Mouse (Mus musculus): ENCODE data around the gene Sap30bp. TPM values are rescaled to one million over a fixed set of nuclear protein-coding genes. Genes with fewer than 3 reads are reported as not detected.

Sap30bp gene
- polyA plus RNA-seq, 1 experiment from 2014 or later: 49.8 TPM

- H3K9me3 ChIP-seq (replicated peaks; ENCODE audit: control insufficient read depth, low read length): no peaks in the 10 kb centered on the region
- H3K4me2 ChIP-seq (ENCODE audit: low read depth, low read length): no peak overlapping the region
- H3K4me3 ChIP-seq (ENCODE audit: low read depth, low read length): no peak overlapping the region
- no peak overlapping the region for H3K9ac ChIP-seq (replicated peaks; ENCODE audit: low read length)
- DNase-seq (ENCODE audit: low spot score): no peak
- no peak for ATAC-seq (replicated peaks; ENCODE audit: insufficient number of reproducible peaks, low FRiP score, low TSS enrichment, low read depth)
- no peaks in the 10 kb centered on the region for H3K27me3 ChIP-seq (ENCODE audit: control insufficient read depth, insufficient read depth, low read length)
- WGBS: 87% methylated on average over 5 of the region's 5 CpGs
- H3K27ac ChIP-seq (replicated peaks; ENCODE audit: low read depth, low read length): no peak overlapping the region
- peaks cover 5% of the 10 kb centered on the region for H3K36me3 ChIP-seq (replicated peaks; ENCODE audit: control insufficient read depth, insufficient read depth, low read depth, low read length)
- H3K4me1 ChIP-seq (ENCODE audit: control insufficient read depth, insufficient read depth, low read length): no peaks in the 10 kb centered on the region
Measured at GRCm38 (mm10) chr11:115954712-115955111, 21.6 kb downstream of the Sap30bp start.

- peaks cover 5% of the 10 kb centered on the region for H3K36me3 ChIP-seq (replicated peaks; ENCODE audit: control insufficient read depth, insufficient read depth, low read depth, low read length)
- no peaks in the 10 kb centered on the region for H3K9me3 ChIP-seq (replicated peaks; ENCODE audit: control insufficient read depth, low read length)
Measured at GRCm38 (mm10) chr11:115955195-115955858, 22.2 kb downstream of the Sap30bp start.

GRCm38 (mm10) chr11:115956453-115956852, 23.4 kb downstream of the Sap30bp start:
- Histone ChIP-seq H3K4me3 (ENCODE audit: low read depth, low read length) (no peak overlapping the region), H3K9ac (replicated peaks; ENCODE audit: low read length) (no peak overlapping the region), H3K27me3 (ENCODE audit: control insufficient read depth, insufficient read depth, low read length) (no peaks in the 10 kb centered on the region), H3K9me3 (replicated peaks; ENCODE audit: control insufficient read depth, low read length) (no peaks in the 10 kb centered on the region), H3K4me2 (ENCODE audit: low read depth, low read length) (no peak overlapping the region), H3K27ac (replicated peaks; ENCODE audit: low read depth, low read length) (no peak overlapping the region), H3K4me1 (ENCODE audit: control insufficient read depth, insufficient read depth, low read length) (no peaks in the 10 kb centered on the region), H3K36me3 (replicated peaks; ENCODE audit: control insufficient read depth, insufficient read depth, low read depth, low read length) (peaks cover 7% of the 10 kb centered on the region)
- peak; percentile 65; the same call in 1 of the 2 replicates for ATAC-seq (replicated peaks; ENCODE audit: insufficient number of reproducible peaks, low FRiP score, low TSS enrichment, low read depth)
- 19% methylated on average over 4 of the region's 4 CpGs for WGBS
- DNase-seq (ENCODE audit: low spot score): peak; percentile 62

More at GRCm38 (mm10) chr11:115955195-115955858, 22.2 kb downstream of the Sap30bp start:
- Histone ChIP-seq H3K4me1 (ENCODE audit: control insufficient read depth, insufficient read depth, low read length) (no peaks in the 10 kb centered on the region), H3K9ac (replicated peaks; ENCODE audit: low read length) (no peak overlapping the region), H3K27ac (replicated peaks; ENCODE audit: low read depth, low read length) (no peak overlapping the region), H3K4me3 (ENCODE audit: low read depth, low read length) (no peak overlapping the region), H3K27me3 (ENCODE audit: control insufficient read depth, insufficient read depth, low read length) (no peaks in the 10 kb centered on the region), H3K4me2 (ENCODE audit: low read depth, low read length) (no peak overlapping the region)
- 49% methylated on average over 10 of the region's 10 CpGs for WGBS
- DNase-seq (ENCODE audit: low spot score) (no peak), ATAC-seq (replicated peaks; ENCODE audit: insufficient number of reproducible peaks, low FRiP score, low TSS enrichment, low read depth) (no peak)

- WGBS: 58% methylated on average over 7 of the region's 7 CpGs
- Histone ChIP-seq H3K27ac (replicated peaks; ENCODE audit: low read depth, low read length) (no peak overlapping the region), H3K4me3 (ENCODE audit: low read depth, low read length) (no peak overlapping the region), H3K9me3 (replicated peaks; ENCODE audit: control insufficient read depth, low read length) (no peaks in the 10 kb centered on the region), H3K4me2 (ENCODE audit: low read depth, low read length) (no peak overlapping the region), H3K36me3 (replicated peaks; ENCODE audit: control insufficient read depth, insufficient read depth, low read depth, low read length) (peaks cover 10% of the 10 kb centered on the region), H3K4me1 (ENCODE audit: control insufficient read depth, insufficient read depth, low read length) (no peaks in the 10 kb centered on the region), H3K9ac (replicated peaks; ENCODE audit: low read length) (no peak overlapping the region), H3K27me3 (ENCODE audit: control insufficient read depth, insufficient read depth, low read length) (no peaks in the 10 kb centered on the region)
- DNase-seq (ENCODE audit: low spot score) (no peak), ATAC-seq (replicated peaks; ENCODE audit: insufficient number of reproducible peaks, low FRiP score, low TSS enrichment, low read depth) (no peak)
Measured at GRCm38 (mm10) chr11:115957971-115958370, 24.9 kb downstream of the Sap30bp start.

GRCm38 (mm10) chr11:115959018-115959417, 25.9 kb downstream of the Sap30bp start:
- no peak for ATAC-seq (replicated peaks; ENCODE audit: insufficient number of reproducible peaks, low FRiP score, low TSS enrichment, low read depth)
- H3K36me3 ChIP-seq (replicated peaks; ENCODE audit: control insufficient read depth, insufficient read depth, low read depth, low read length): peaks cover 10% of the 10 kb centered on the region
- 97% methylated on average over 9 of the region's 9 CpGs for WGBS
- H3K4me3 ChIP-seq (ENCODE audit: low read depth, low read length): no peak overlapping the region
- no peak overlapping the region for H3K4me2 ChIP-seq (ENCODE audit: low read depth, low read length)
- no peak overlapping the region for H3K27ac ChIP-seq (replicated peaks; ENCODE audit: low read depth, low read length)
- H3K9ac ChIP-seq (replicated peaks; ENCODE audit: low read length): no peak overlapping the region
- H3K27me3 ChIP-seq (ENCODE audit: control insufficient read depth, insufficient read depth, low read length): no peaks in the 10 kb centered on the region
- no peak for DNase-seq (ENCODE audit: low spot score)
- no peaks in the 10 kb centered on the region for H3K4me1 ChIP-seq (ENCODE audit: control insufficient read depth, insufficient read depth, low read length)
- H3K9me3 ChIP-seq (replicated peaks; ENCODE audit: control insufficient read depth, low read length): no peaks in the 10 kb centered on the region

GRCm38 (mm10) chr11:115962651-115963412, 29.8 kb downstream of the Sap30bp start:
- Histone ChIP-seq H3K27me3 (ENCODE audit: control insufficient read depth, insufficient read depth, low read length) (no peaks in the 10 kb centered on the region), H3K36me3 (replicated peaks; ENCODE audit: control insufficient read depth, insufficient read depth, low read depth, low read length) (peaks cover 12% of the 10 kb centered on the region), H3K4me1 (ENCODE audit: control insufficient read depth, insufficient read depth, low read length) (no peaks in the 10 kb centered on the region), H3K27ac (replicated peaks; ENCODE audit: low read depth, low read length) (no peak overlapping the region), H3K9ac (replicated peaks; ENCODE audit: low read length) (no peak overlapping the region), H3K4me2 (ENCODE audit: low read depth, low read length) (no peak overlapping the region), H3K9me3 (replicated peaks; ENCODE audit: control insufficient read depth, low read length) (no peaks in the 10 kb centered on the region), H3K4me3 (ENCODE audit: low read depth, low read length) (no peak overlapping the region)
- DNase-seq (ENCODE audit: low spot score): no peak
- 93% methylated on average over 9 of the region's 9 CpGs for WGBS
- no peak for ATAC-seq (replicated peaks; ENCODE audit: insufficient number of reproducible peaks, low FRiP score, low TSS enrichment, low read depth)

GRCm38 (mm10) chr11:115964977-115965604, 32.0 kb downstream of the Sap30bp start:
- Histone ChIP-seq H3K4me1 (ENCODE audit: control insufficient read depth, insufficient read depth, low read length) (no peaks in the 10 kb centered on the region), H3K27ac (replicated peaks; ENCODE audit: low read depth, low read length) (no peak overlapping the region), H3K4me2 (ENCODE audit: low read depth, low read length) (no peak overlapping the region), H3K9ac (replicated peaks; ENCODE audit: low read length) (no peak overlapping the region), H3K27me3 (ENCODE audit: control insufficient read depth, insufficient read depth, low read length) (no peaks in the 10 kb centered on the region), H3K36me3 (replicated peaks; ENCODE audit: control insufficient read depth, insufficient read depth, low read depth, low read length) (peaks cover 12% of the 10 kb centered on the region), H3K4me3 (ENCODE audit: low read depth, low read length) (no peak overlapping the region), H3K9me3 (replicated peaks; ENCODE audit: control insufficient read depth, low read length) (no peaks in the 10 kb centered on the region)
- 87% methylated on average over 10 of the region's 10 CpGs for WGBS
- DNase-seq (ENCODE audit: low spot score) (no peak), ATAC-seq (replicated peaks; ENCODE audit: insufficient number of reproducible peaks, low FRiP score, low TSS enrichment, low read depth) (no peak)
